Mouse (Mus musculus) CH12.LX (cell line): Measurements from ENCODE around the gene Dram2. TPM values are rescaled to one million over a fixed set of nuclear protein-coding genes. Genes with fewer than 3 reads are reported as not detected.
A peak's percentile ranks its signal among the peaks of the same experiment; 100 is the strongest.

Source experiments
- DNase-seq: peaks from one replicate; pipeline ENCODE4 v3.0.0-alpha.2; 2013; ENCODE audit errors: extremely low read depth
- H3K27ac ChIP-seq: 2 replicates; pipeline ENCODE4 v1.5.1; 2012; ENCODE audit warnings: low read depth, mild to moderate bottlenecking, control low read depth, moderate library complexity; ENCODE audit not compliant: insufficient read depth
- H3K27me3 ChIP-seq: replicated peaks from 2 replicates; pipeline ENCODE3; 2012; ENCODE audit warnings: inconsistent platforms
- H3K36me3 ChIP-seq, 2 experiments: replicated peaks in 1 of 2; 2 replicates each; pipeline versions ENCODE3 to v1.6.1; 2012; ENCODE audit warnings: inconsistent platforms in 1 of 2, low read length in 1 of 2, mild to moderate bottlenecking in 1 of 2, mixed read lengths in 1 of 2, moderate library complexity in 1 of 2; ENCODE audit not compliant: control insufficient read depth in 1 of 2, insufficient read depth in 1 of 2
- H3K4me1 ChIP-seq, 2 experiments: 2 replicates each; pipeline ENCODE4 v1.6.1; 2012; ENCODE audit warnings: inconsistent platforms in 1 of 2, moderate library complexity in 1 of 2; ENCODE audit not compliant: insufficient read depth in 2 of 2, control insufficient read depth in 1 of 2
- H3K4me2 ChIP-seq: 2 replicates; pipeline ENCODE4 v1.6.1; 2012; ENCODE audit warnings: low read depth, mild to moderate bottlenecking, control low read depth; ENCODE audit not compliant: poor library complexity, insufficient read depth, severe bottlenecking
- H3K4me3 ChIP-seq, 3 experiments: fragments of 150-350 bp in 1 of 3; sonication (generic) in 1 of 3; replicated peaks in 1 of 3; 2 replicates each; pipeline versions ENCODE3 to v1.5.1; 2011 to 2012; ENCODE audit warnings: low read depth in 2 of 3, low read length in 2 of 3, mild to moderate bottlenecking in 2 of 3, moderate library complexity in 2 of 3, control low read depth in 1 of 3, improper control_type of control experiment in 1 of 3, inconsistent platforms in 1 of 3, mixed read lengths in 1 of 3; ENCODE audit not compliant: poor library complexity in 1 of 3
- H3K79me2 ChIP-seq: replicated peaks from 2 replicates; pipeline ENCODE4 v1.6.1; 2012; ENCODE audit warnings: mild to moderate bottlenecking, moderate library complexity; ENCODE audit not compliant: control insufficient read depth, poor library complexity, insufficient read depth, severe bottlenecking; ENCODE audit errors: extremely low read depth
- H3K9ac ChIP-seq: 2 replicates; pipeline ENCODE4 v1.6.1; 2012; ENCODE audit warnings: low read depth, mild to moderate bottlenecking, control low read depth, moderate library complexity; ENCODE audit not compliant: insufficient read depth
- H3K9me3 ChIP-seq: replicated peaks from 2 replicates; pipeline ENCODE3; 2012; ENCODE audit warnings: low read length, inconsistent platforms, mixed read lengths
- BHLHE40 ChIP-seq: IDR thresholded peaks from 2 replicates; pipeline ENCODE4 v1.6.1; 2011; ENCODE audit warnings: mild to moderate bottlenecking, low read depth, low read length, improper control_type of control experiment
- CHD1 ChIP-seq: IDR thresholded peaks from 2 replicates; pipeline ENCODE4 v1.6.1; 2012; ENCODE audit warnings: low read depth, low read length, improper control_type of control experiment, inconsistent platforms
- CHD2 ChIP-seq: IDR thresholded peaks from 2 replicates; pipeline ENCODE4 v1.6.1; 2011; ENCODE audit warnings: low read length, improper control_type of control experiment
- CTCF ChIP-seq, 2 experiments: IDR thresholded peaks in 1 of 2; conservative IDR thresholded peaks in 1 of 2; 2 replicates each; pipeline ENCODE4 v1.5.1; 2011 to 2012; ENCODE audit warnings: low read depth in 2 of 2, low read length in 2 of 2, improper control_type of control experiment in 1 of 2, inconsistent platforms in 1 of 2, mild to moderate bottlenecking in 1 of 2, moderate library complexity in 1 of 2
- E2F4 ChIP-seq: IDR thresholded peaks from 2 replicates; pipeline ENCODE4 v1.6.1; 2011; ENCODE audit warnings: low read depth, low read length, improper control_type of control experiment; ENCODE audit not compliant: insufficient replicate concordance
- ELF1 ChIP-seq: IDR thresholded peaks from 2 replicates; pipeline ENCODE4 v1.6.1; 2014; ENCODE audit warnings: low read depth, mild to moderate bottlenecking, inconsistent platforms, low read length, improper control_type of control experiment
- EP300 ChIP-seq: IDR thresholded peaks from 2 replicates; pipeline ENCODE4 v1.6.1; 2011; ENCODE audit warnings: low read length, improper control_type of control experiment
- ETS1 ChIP-seq: conservative IDR thresholded peaks from 2 replicates; pipeline ENCODE4 v1.6.1; 2012; ENCODE audit warnings: low read depth, mild to moderate bottlenecking, inconsistent platforms, low read length, improper control_type of control experiment, moderate library complexity
- GABPA ChIP-seq: IDR thresholded peaks from 2 replicates; pipeline ENCODE4 v1.6.1; 2012; ENCODE audit warnings: low read depth, low read length, improper control_type of control experiment, inconsistent platforms; ENCODE audit not compliant: insufficient replicate concordance
- HCFC1 ChIP-seq: IDR thresholded peaks from 2 replicates; pipeline ENCODE4 v1.6.1; 2012; ENCODE audit warnings: low read depth, mild to moderate bottlenecking, inconsistent platforms, low read length, improper control_type of control experiment
- IRF4 ChIP-seq: IDR thresholded peaks from 2 replicates; pipeline ENCODE4 v1.6.1; 2014; ENCODE audit warnings: low read depth, mild to moderate bottlenecking, inconsistent platforms, low read length, improper control_type of control experiment
- JUN ChIP-seq: IDR thresholded peaks from 2 replicates; pipeline ENCODE4 v1.6.1; 2011; ENCODE audit warnings: low read depth, mild to moderate bottlenecking, low read length, improper control_type of control experiment, moderate library complexity; ENCODE audit not compliant: insufficient read depth
- JUND ChIP-seq: conservative IDR thresholded peaks from 2 replicates; pipeline ENCODE4 v1.6.1; 2011; ENCODE audit warnings: low read depth, low read length, improper control_type of control experiment
- KAT2A ChIP-seq: IDR thresholded peaks from 2 replicates; pipeline ENCODE4 v1.6.1; 2012; ENCODE audit warnings: low read length, improper control_type of control experiment, inconsistent platforms; ENCODE audit not compliant: insufficient replicate concordance
- MAFK ChIP-seq: IDR thresholded peaks from 2 replicates; pipeline ENCODE4 v1.6.1; 2011; ENCODE audit warnings: low read length, improper control_type of control experiment; ENCODE audit not compliant: insufficient replicate concordance
- MAX ChIP-seq: IDR thresholded peaks from 2 replicates; pipeline ENCODE4 v1.6.1; 2011; ENCODE audit warnings: low read length, improper control_type of control experiment
- MAZ ChIP-seq: IDR thresholded peaks from 2 replicates; pipeline ENCODE4 v1.6.1; 2012; ENCODE audit warnings: low read depth, mild to moderate bottlenecking, inconsistent platforms, low read length, improper control_type of control experiment, moderate library complexity
- MEF2A ChIP-seq: IDR thresholded peaks from 2 replicates; pipeline ENCODE4 v1.6.1; 2014; ENCODE audit warnings: low read depth, mild to moderate bottlenecking, inconsistent platforms, low read length, improper control_type of control experiment, borderline replicate concordance
- MXI1 ChIP-seq: IDR thresholded peaks from 2 replicates; pipeline ENCODE4 v1.6.1; 2011; ENCODE audit warnings: mild to moderate bottlenecking, low read depth, low read length, improper control_type of control experiment
- MYC ChIP-seq: IDR thresholded peaks from 2 replicates; pipeline ENCODE4 v1.6.1; 2011; ENCODE audit warnings: low read depth, mild to moderate bottlenecking, improper control_type of control experiment, low read length
- NELFE ChIP-seq: IDR thresholded peaks from 2 replicates; pipeline ENCODE4 v1.6.1; 2011; ENCODE audit warnings: low read depth, low read length, improper control_type of control experiment
- NRF1 ChIP-seq: IDR thresholded peaks from 2 replicates; pipeline ENCODE4 v1.6.1; 2014; ENCODE audit warnings: low read depth, mild to moderate bottlenecking, inconsistent platforms, low read length, improper control_type of control experiment, moderate library complexity
- PAX5 ChIP-seq: IDR thresholded peaks from 2 replicates; pipeline ENCODE4 v1.6.1; 2012; ENCODE audit warnings: low read length, inconsistent platforms, mixed read lengths
- POLR2A ChIP-seq: IDR thresholded peaks from 2 replicates; pipeline ENCODE4 v1.6.1; 2011; ENCODE audit warnings: low read depth, mild to moderate bottlenecking, improper control_type of control experiment, low read length
- POLR2AphosphoS2 ChIP-seq: IDR thresholded peaks from 2 replicates; pipeline ENCODE4 v1.6.1; 2011; ENCODE audit warnings: low read depth, low read length, improper control_type of control experiment
- RAD21 ChIP-seq: IDR thresholded peaks from 2 replicates; pipeline ENCODE4 v1.6.1; 2011; ENCODE audit warnings: low read depth, mild to moderate bottlenecking, low read length, improper control_type of control experiment, moderate library complexity
- RCOR1 ChIP-seq: conservative IDR thresholded peaks from 2 replicates; pipeline ENCODE4 v1.6.1; 2012; ENCODE audit warnings: low read depth, mild to moderate bottlenecking, inconsistent platforms, low read length, improper control_type of control experiment
- SIN3A ChIP-seq: IDR thresholded peaks from 2 replicates; pipeline ENCODE4 v1.6.1; 2012; ENCODE audit warnings: low read length, improper control_type of control experiment, inconsistent platforms
- SMC3 ChIP-seq: IDR thresholded peaks from 2 replicates; pipeline ENCODE4 v1.6.1; 2011; ENCODE audit warnings: low read depth, low read length, improper control_type of control experiment
- TBP ChIP-seq: conservative IDR thresholded peaks from 2 replicates; pipeline ENCODE4 v1.6.1; 2011; ENCODE audit warnings: low read depth, low read length, improper control_type of control experiment
- TCF12 ChIP-seq: IDR thresholded peaks from 2 replicates; pipeline ENCODE4 v1.6.1; 2014; ENCODE audit warnings: low read depth, mild to moderate bottlenecking, inconsistent platforms, low read length, improper control_type of control experiment
- UBTF ChIP-seq: IDR thresholded peaks from 2 replicates; pipeline ENCODE4 v1.6.1; 2012; ENCODE audit warnings: low read depth, mild to moderate bottlenecking, inconsistent platforms, low read length, improper control_type of control experiment, moderate library complexity
- USF1 ChIP-seq: IDR thresholded peaks from 2 replicates; pipeline ENCODE4 v1.6.1; 2014; ENCODE audit warnings: low read depth, mild to moderate bottlenecking, inconsistent platforms, low read length, improper control_type of control experiment
- USF2 ChIP-seq: conservative IDR thresholded peaks from 2 replicates; pipeline ENCODE4 v1.6.1; 2011; ENCODE audit warnings: low read depth, low read length, improper control_type of control experiment
- ZC3H11A ChIP-seq: IDR thresholded peaks from 2 replicates; pipeline ENCODE4 v1.6.1; 2012; ENCODE audit warnings: low read depth, mild to moderate bottlenecking, inconsistent platforms, low read length, improper control_type of control experiment
- ZKSCAN1 ChIP-seq: IDR thresholded peaks from 2 replicates; pipeline ENCODE4 v1.6.1; 2012; ENCODE audit warnings: low read depth, inconsistent platforms, low read length, improper control_type of control experiment, borderline replicate concordance
- ZMIZ1 ChIP-seq: IDR thresholded peaks from 2 replicates; pipeline ENCODE4 v1.6.1; 2012; ENCODE audit warnings: low read depth, mild to moderate bottlenecking, inconsistent platforms, low read length, improper control_type of control experiment
- ZNF384 ChIP-seq: IDR thresholded peaks from 2 replicates; pipeline ENCODE4 v1.6.1; 2012; ENCODE audit warnings: low read depth, low read length, improper control_type of control experiment, inconsistent platforms
- dilution Hi-C: fragments of 300-500 bp; cut with MboI; formaldehyde crosslinking; loops from 2 replicates; pipeline ENCODE4 v1.14.3; 2020; ENCODE audit warnings: low sequenced_read_pairs; ENCODE audit not compliant: extremely low pct_unique_long_range_greater_than_20kb, extremely low pct_ligation_motif_present
- in situ Hi-C: fragments of 300-500 bp; cut with MboI; formaldehyde crosslinking; loops from 3 replicates; pipeline ENCODE4 v1.14.3; 2019; ENCODE audit warnings: low sequenced_read_pairs, low pct_ligation_motif_present, low pct_unique_long_range_greater_than_20kb, mixed read lengths
- polyA plus RNA-seq: library from polyadenylated mRNA; unstranded; fragments of >175 nt; gene quantifications from 2 replicates; pipeline ENCODE4 v1.2.1, GENCODE M21; 2012; ENCODE audit warnings: low read depth; ENCODE audit not compliant: insufficient read length
- total RNA-seq, 2 experiments: library from RNA; depleted of rRNA; stranded (reverse); fragments of 300-350 nt in 1 of 2; fragments of >200 nt in 1 of 2; gene quantifications; 2 replicates each; pipeline ENCODE4 v1.2.3; 2012 to 2014

Dram2 gene
- total RNA-seq (2012; rRNA removed) (19.3 and 20.3 TPM in 2 replicates), total RNA-seq (2014; rRNA removed) (54.9 and 62.4 TPM in 2 replicates), polyA plus RNA-seq (42.8 and 51.2 TPM in 2 replicates)

DNA sequence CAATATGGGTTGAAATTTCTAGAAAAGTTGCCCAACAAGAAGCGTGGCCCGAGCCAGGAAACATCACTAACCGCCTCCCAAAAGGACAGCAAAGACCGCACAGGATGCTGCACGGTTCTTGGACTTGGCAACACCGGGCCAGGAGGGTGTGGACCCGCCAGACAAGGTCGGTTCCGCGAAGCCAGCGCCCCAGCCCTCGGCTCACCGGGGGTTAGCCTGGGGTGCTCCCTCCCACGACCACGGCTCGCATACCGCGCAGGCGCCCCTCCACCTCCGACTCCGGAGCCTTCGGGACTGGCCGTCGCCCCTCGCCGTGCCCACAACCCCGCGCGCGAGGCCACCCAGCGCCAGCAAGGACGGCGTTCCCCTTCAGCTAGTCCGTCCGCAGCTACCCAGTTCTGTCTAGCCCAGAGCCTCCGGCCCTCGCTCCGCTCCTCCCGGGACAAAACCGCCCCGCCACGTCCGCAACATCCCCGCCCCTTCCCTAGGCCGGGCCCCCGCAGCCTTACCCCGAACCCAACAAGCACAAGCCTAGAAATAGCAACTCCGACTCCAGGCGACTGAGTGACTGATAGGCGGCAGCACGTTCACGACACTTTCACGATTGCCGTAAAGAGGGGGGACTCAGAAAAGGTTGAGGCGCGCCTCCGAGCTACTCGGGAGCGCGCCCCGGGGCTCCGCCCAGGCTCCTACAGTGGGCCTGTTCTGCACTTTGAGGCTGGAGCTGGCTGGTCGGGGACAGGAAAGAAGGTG, at the start of gene Dram2, which contains the start of gene Cept1:
TSS of gene Dram2 (plus strand) at position 628 of the 753 bp plus-strand sequence.
TSS of gene Cept1 (minus strand) at position 632 of the 753 bp plus-strand sequence.
- TF ChIP-seq NRF1, result peak; percentile 70
- no peak for TF ChIP-seq RCOR1
- TF ChIP-seq MAFK, result no peak
- TF ChIP-seq ELF1, result no peak
- no peak for TF ChIP-seq ZNF384
- TF ChIP-seq UBTF, result no peak
- TF ChIP-seq NELFE, result peak; percentile 79
- peak; percentile 68; the same call in 1 of the 2 replicates for TF ChIP-seq KAT2A
- no peak for TF ChIP-seq SIN3A
- TF ChIP-seq ZMIZ1, result peak; percentile 73
- no peak for TF ChIP-seq RAD21
- no peak for TF ChIP-seq PAX5
- peak; percentile 79 for TF ChIP-seq HCFC1
- TF ChIP-seq CHD2, result no peak
- TF ChIP-seq ETS1, result no peak
- TF ChIP-seq POLR2A, result peak; percentile 85
- peak; percentile 13; the same call in 1 of the 2 replicates for TF ChIP-seq IRF4
- no peak for TF ChIP-seq USF2
- TF ChIP-seq SMC3, result no peak
- TF ChIP-seq MYC, result no peak
- TF ChIP-seq ZC3H11A, result no peak
- peak; percentile 85 for TF ChIP-seq TCF12
- no peak; the same call in 1 of the 2 replicates for TF ChIP-seq POLR2AphosphoS2
- no peak for TF ChIP-seq JUND
- TF ChIP-seq MAX, result no peak
- peak; percentile 78 for TF ChIP-seq MEF2A
- TF ChIP-seq USF1, result no peak
- no peak for TF ChIP-seq ZKSCAN1
- no peak for TF ChIP-seq E2F4
- no peak for TF ChIP-seq JUN
- TF ChIP-seq CTCF (conservative IDR thresholded peaks at IDR 0.05 in 1 of 2, IDR thresholded peaks at IDR 0.05 in 1 of 2; ENCODE audit: low read depth in 2 of 2, low read length in 2 of 2), result no peak
- no peak; the same call in 1 of the 2 replicates for TF ChIP-seq MXI1
- TF ChIP-seq CHD1, result no peak
- TF ChIP-seq MAZ, result peak; percentile 50; the same call in 1 of the 2 replicates
- no peak for TF ChIP-seq EP300
- TF ChIP-seq TBP, result 0 out of 2 replicates have a peak, but pooled peaks have one; percentile 64
- TF ChIP-seq BHLHE40, result no peak
- no peak for TF ChIP-seq GABPA
- DNase-seq, result peak; percentile 95
- H3K4me3 ChIP-seq, result peak within 1 kb of the TSS; percentile 86 to 98 (median 95)
- no peaks in the 10 kb centered on the region for H3K27me3 ChIP-seq
- peaks cover 7 to 48% of the 10 kb centered on the region in 2 experiments; a peak in 3 of 4 replicates for H3K4me1 ChIP-seq
- H3K9me3 ChIP-seq, result no peaks in the 10 kb centered on the region
- H3K9ac ChIP-seq, result peak within 1 kb of the TSS; percentile 88
- H3K79me2 ChIP-seq, result peaks cover 41% of the 10 kb centered on the region
- dilution Hi-C loops (no loop called here), in situ Hi-C loops (no loop called here)
- H3K27ac ChIP-seq, result peak within 1 kb of the TSS; percentile 83
- peaks cover 0 to 11% of the 10 kb centered on the region in 2 experiments for H3K36me3 ChIP-seq
- peak within 1 kb of the TSS; percentile 89 for H3K4me2 ChIP-seq
